Mouse (Mus musculus) kidney, embryonic 14.5 days (tissue): ENCODE measurements at regions not wholly inside any gene's neighbourhood (a gene's known extent, or its start where the extent isn't known, plus 50 kb on each side); places are given as distances from the start of the nearest gene placed in this dataset.

Experiments used
- ATAC-seq: fragments of 200-750 bp; cut with Nextera tagmentation; 2 replicates; pipeline ENCODE4 v1.8.0; 2017; ENCODE audit warnings: moderate number of reproducible peaks, mild to moderate bottlenecking, moderate TSS enrichment, moderate library complexity; ENCODE audit not compliant: low FRiP score, low TSS enrichment
- H3K27ac ChIP-seq: fragments of 300-500 bp; sonication (generic); 2 replicates; pipeline ENCODE4 v1.5.1; 2014; ENCODE audit warnings: low read depth, mild to moderate bottlenecking, low read length, moderate library complexity, mixed read lengths
- H3K27me3 ChIP-seq: fragments of 300-500 bp; sonication (generic); 2 replicates; pipeline ENCODE4 v1.6.1; 2014; ENCODE audit warnings: mild to moderate bottlenecking, low read length; ENCODE audit not compliant: control insufficient read depth, insufficient read depth
- H3K36me3 ChIP-seq: fragments of 300-500 bp; sonication (generic); 2 replicates; pipeline ENCODE4 v1.6.1; 2014; ENCODE audit warnings: low read length, mixed read lengths; ENCODE audit not compliant: control insufficient read depth, insufficient read depth
- H3K4me1 ChIP-seq: fragments of 300-500 bp; sonication (generic); 2 replicates; pipeline ENCODE4 v1.6.1; 2014; ENCODE audit warnings: low read length, mixed read lengths; ENCODE audit not compliant: control insufficient read depth, insufficient read depth
- H3K4me2 ChIP-seq: fragments of 300-500 bp; sonication (generic); replicated peaks from 2 replicates; pipeline ENCODE4 v1.6.1; 2014; ENCODE audit warnings: low read depth, mild to moderate bottlenecking, low read length
- H3K4me3 ChIP-seq: fragments of 300-500 bp; sonication (generic); 2 replicates; pipeline ENCODE4 v1.5.1; 2014; ENCODE audit warnings: mild to moderate bottlenecking, low read length
- H3K9ac ChIP-seq: fragments of 300-500 bp; sonication (generic); 2 replicates; pipeline ENCODE4 v1.6.1; 2014; ENCODE audit warnings: low read depth, mild to moderate bottlenecking, low read length, moderate library complexity
- H3K9me3 ChIP-seq: fragments of 300-500 bp; sonication (generic); 2 replicates; pipeline ENCODE4 v1.6.1; 2016; ENCODE audit warnings: low read length; ENCODE audit not compliant: control insufficient read depth
- WGBS: fragments of 180-500 bp; shearing (Covaris S2); extraction: QIAGEN DNeasy Blood & Tissue Kit; methylation state at CpG from one replicate; pipeline ENCODE4 v1.1.7; 2014; 5-methylcytosine and 5-hydroxymethylcytosine counted together

- ATAC-seq = no peak
These were observed 606.7 kb upstream of the Fam19a5 start for GRCm38 (mm10) chr15:86937364-86937763.

GRCm38 (mm10) chr15:86944529-86944928 lies 599.6 kb upstream of the Fam19a5 start:
- ATAC-seq = no peak
- Histone ChIP-seq H3K9me3 (no peaks in the 10 kb centered on the region), H3K4me2 (no peak overlapping the region), H3K27me3 (no peaks in the 10 kb centered on the region), H3K4me1 (no peaks in the 10 kb centered on the region), H3K9ac (no peak overlapping the region), H3K27ac (no peak overlapping the region), H3K36me3 (no peaks in the 10 kb centered on the region), H3K4me3 (no peak overlapping the region)
- WGBS = 52% methylated on average over 7 of the region's 7 CpGs

More at GRCm38 (mm10) chr15:86937364-86937763, 606.7 kb upstream of the Fam19a5 start:
- Histone ChIP-seq H3K9ac (no peak overlapping the region), H3K4me3 (no peak overlapping the region), H3K4me1 (no peaks in the 10 kb centered on the region), H3K9me3 (no peaks in the 10 kb centered on the region), H3K27ac (no peak overlapping the region), H3K27me3 (no peaks in the 10 kb centered on the region), H3K36me3 (no peaks in the 10 kb centered on the region), H3K4me2 (no peak overlapping the region)
- WGBS = 82% methylated on average over 3 of the region's 3 CpGs

GRCm38 (mm10) chr15:86952593-86952992 lies 591.5 kb upstream of the Fam19a5 start:
- Histone ChIP-seq H3K27me3 (no peaks in the 10 kb centered on the region), H3K4me3 (no peak overlapping the region), H3K9me3 (no peaks in the 10 kb centered on the region), H3K36me3 (no peaks in the 10 kb centered on the region), H3K9ac (no peak overlapping the region), H3K4me2 (no peak overlapping the region), H3K4me1 (no peaks in the 10 kb centered on the region), H3K27ac (no peak overlapping the region)
- ATAC-seq = no peak
- 59% methylated on average over 5 of the region's 5 CpGs for WGBS

- Histone ChIP-seq H3K9ac (no peak overlapping the region), H3K36me3 (no peaks in the 10 kb centered on the region), H3K27ac (no peak overlapping the region), H3K27me3 (no peaks in the 10 kb centered on the region), H3K9me3 (no peaks in the 10 kb centered on the region), H3K4me2 (no peak overlapping the region), H3K4me3 (no peak overlapping the region), H3K4me1 (no peaks in the 10 kb centered on the region)
- 79% methylated on average over 8 of the region's 8 CpGs for WGBS
- no peak for ATAC-seq
These were observed 586.2 kb upstream of the Fam19a5 start for GRCm38 (mm10) chr15:86957872-86958271.

GRCm38 (mm10) chr15:86962921-86963320 lies 581.2 kb upstream of the Fam19a5 start:
- Histone ChIP-seq H3K9me3 (no peaks in the 10 kb centered on the region), H3K27ac (no peak overlapping the region), H3K9ac (no peak overlapping the region), H3K27me3 (no peaks in the 10 kb centered on the region), H3K36me3 (no peaks in the 10 kb centered on the region), H3K4me2 (no peak overlapping the region), H3K4me3 (no peak overlapping the region), H3K4me1 (no peaks in the 10 kb centered on the region)
- ATAC-seq = no peak
- WGBS = 86% methylated on average over 2 of the region's 2 CpGs

- no peak overlapping the region for H3K27ac ChIP-seq
- H3K36me3 ChIP-seq = no peaks in the 10 kb centered on the region
- H3K4me3 ChIP-seq = no peak overlapping the region
- no peaks in the 10 kb centered on the region for H3K9me3 ChIP-seq
- no peak for ATAC-seq
- 38% methylated on average over 3 of the region's 3 CpGs for WGBS
- no peaks in the 10 kb centered on the region for H3K4me1 ChIP-seq
- H3K9ac ChIP-seq = no peak overlapping the region
- H3K4me2 ChIP-seq = no peak overlapping the region
- no peaks in the 10 kb centered on the region for H3K27me3 ChIP-seq
These were observed 580.6 kb upstream of the Fam19a5 start for GRCm38 (mm10) chr15:86963486-86963885.

- no peak for ATAC-seq
These were observed 572.7 kb upstream of the Fam19a5 start for GRCm38 (mm10) chr15:86971436-86971835.

GRCm38 (mm10) chr15:86996196-86996595 lies 547.9 kb upstream of the Fam19a5 start:
- no peak overlapping the region for H3K4me3 ChIP-seq
- 76% methylated on average over 6 of the region's 6 CpGs for WGBS
- H3K9me3 ChIP-seq = no peaks in the 10 kb centered on the region
- H3K9ac ChIP-seq = no peak overlapping the region
- no peak overlapping the region for H3K27ac ChIP-seq
- H3K27me3 ChIP-seq = no peaks in the 10 kb centered on the region
- H3K4me2 ChIP-seq = no peak overlapping the region
- no peaks in the 10 kb centered on the region for H3K36me3 ChIP-seq
- no peaks in the 10 kb centered on the region for H3K4me1 ChIP-seq
- ATAC-seq = no peak

More at GRCm38 (mm10) chr15:86971436-86971835, 572.7 kb upstream of the Fam19a5 start:
- Histone ChIP-seq H3K4me1 (no peaks in the 10 kb centered on the region), H3K27me3 (no peaks in the 10 kb centered on the region), H3K9me3 (no peaks in the 10 kb centered on the region), H3K4me3 (no peak overlapping the region), H3K36me3 (no peaks in the 10 kb centered on the region), H3K9ac (no peak overlapping the region), H3K4me2 (no peak overlapping the region), H3K27ac (no peak overlapping the region)
- whole genome bisulfite sequencing = 88% methylated on average over 2 of the region's 2 CpGs

- H3K4me2 ChIP-seq = no peak overlapping the region
- 52% methylated on average over 8 of the region's 8 CpGs for WGBS
- ATAC-seq = no peak
These were observed 525.1 kb upstream of the Fam19a5 start for GRCm38 (mm10) chr15:87018978-87019377.

More at GRCm38 (mm10) chr15:87018978-87019377, 525.1 kb upstream of the Fam19a5 start:
- Histone ChIP-seq H3K4me3 (no peak overlapping the region), H3K9me3 (no peaks in the 10 kb centered on the region), H3K4me1 (no peaks in the 10 kb centered on the region), H3K36me3 (no peaks in the 10 kb centered on the region), H3K27ac (no peak overlapping the region), H3K9ac (no peak overlapping the region), H3K27me3 (no peaks in the 10 kb centered on the region)
